Mouse (Mus musculus): Measurements from ENCODE around the gene Bglap. TPM values are rescaled to one million over a fixed set of nuclear protein-coding genes. Genes with fewer than 3 reads are reported as not detected.

Gene Bglap
- polyA plus RNA-seq, 1 experiment from 2014 or later, result not detected

DNA sequence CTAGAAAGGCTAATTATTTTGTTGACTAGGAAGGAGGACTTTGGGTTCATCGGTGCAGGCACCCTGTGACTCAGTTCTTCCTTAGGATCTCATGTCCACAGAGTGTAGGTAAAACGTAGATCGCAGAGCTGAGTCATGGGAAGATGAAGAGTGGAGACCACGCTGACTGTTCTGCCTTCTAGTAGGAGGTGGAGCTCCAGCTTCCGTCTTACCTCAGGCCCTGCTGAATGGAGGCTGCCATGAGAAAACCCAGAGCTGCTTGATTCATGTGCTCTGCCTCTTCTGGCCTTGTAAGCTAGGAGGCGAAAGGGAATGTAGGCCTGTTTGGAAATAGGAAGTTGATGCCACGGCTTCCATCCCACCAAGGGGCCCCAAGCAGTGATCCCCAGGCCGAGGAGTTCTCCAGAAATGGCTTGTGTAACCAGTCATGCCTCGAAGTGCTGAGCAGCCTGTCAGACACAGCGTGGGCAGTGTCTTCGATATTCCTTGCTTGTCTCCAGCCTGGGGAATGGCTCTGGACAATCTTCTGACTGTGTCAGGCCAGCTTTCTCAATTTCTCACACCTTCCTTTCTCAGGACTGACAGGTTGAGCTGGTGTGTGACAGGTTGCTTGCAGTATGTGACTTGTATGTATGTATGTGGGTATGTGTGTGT lies 46.8 kb downstream of the Bglap start:
- H3K4me1 ChIP-seq (replicated peaks), result peaks cover 35% of the 10 kb centered on the region
- H3K4me3 ChIP-seq, result peak overlapping the region; percentile 92
- peak overlapping the region; percentile 37 for H3K27ac ChIP-seq (ENCODE audit: poor library complexity, severe bottlenecking)
- peak overlapping the region; percentile 81 for H3K4me2 ChIP-seq
- ATAC-seq (ENCODE audit: insufficient number of reproducible peaks, low FRiP score), result peak; percentile 48; the same call in 1 of the 2 replicates
- H3K9me3 ChIP-seq (replicated peaks), result no peaks in the 10 kb centered on the region
- no peaks in the 10 kb centered on the region for H3K27me3 ChIP-seq (replicated peaks)
- 47% methylated on average over 11 of the region's 11 CpGs for WGBS
- H3K36me3 ChIP-seq, result peaks cover 15% of the 10 kb centered on the region
- peak overlapping the region; percentile 45 for H3K9ac ChIP-seq

DNA sequence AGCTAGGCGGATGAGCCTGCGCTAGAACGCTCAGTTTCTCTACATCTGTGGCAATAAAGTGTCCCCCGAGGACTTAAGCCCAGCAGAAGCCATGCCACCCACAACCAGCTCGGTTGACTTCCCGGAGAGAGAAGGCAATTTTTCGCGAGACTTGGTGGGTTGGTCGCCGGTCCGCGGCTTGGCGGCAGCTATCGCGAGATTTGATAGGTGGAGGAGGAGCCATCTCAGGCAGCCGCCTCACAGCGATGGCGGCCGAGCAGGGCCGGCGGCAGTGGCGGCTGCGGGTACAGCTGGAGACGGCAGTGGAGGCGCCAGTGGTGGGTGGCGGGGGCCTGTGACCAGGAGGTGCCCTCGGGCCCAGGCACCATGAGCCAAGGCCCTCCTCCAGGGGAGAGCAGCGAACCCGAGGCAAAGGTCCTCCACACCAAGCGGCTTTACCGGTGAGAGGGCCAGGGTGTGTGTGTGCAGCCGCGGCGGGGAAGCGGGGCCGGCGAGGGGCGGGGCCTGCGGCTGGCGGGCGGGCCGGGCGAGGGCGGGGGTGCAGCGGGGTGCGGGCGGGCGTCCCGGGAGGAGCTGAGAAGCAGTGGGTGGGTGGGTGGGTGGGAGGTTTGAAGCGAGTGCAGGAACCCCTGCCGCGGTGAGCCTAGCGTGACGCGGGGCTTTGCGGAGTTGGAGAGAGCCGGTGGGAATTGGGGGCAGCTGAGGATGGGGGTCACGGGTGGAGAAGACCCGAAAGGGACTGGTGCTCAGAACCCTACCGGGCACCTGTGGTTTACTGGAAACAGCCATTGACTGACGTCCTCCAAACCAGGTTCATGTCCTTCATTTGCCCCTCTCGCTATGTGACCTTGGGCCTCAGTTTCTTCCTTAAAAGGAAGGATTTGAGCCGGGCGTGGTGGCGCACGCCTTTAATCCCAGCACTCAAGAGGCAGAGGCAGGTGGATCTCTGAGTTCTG lies 47.9 kb downstream of the Bglap start, which contains the start of the genes Tmem79 and Smg5:
Tmem79 (minus strand) TSS at position 91 of the 956 bp plus-strand sequence.
Smg5 (plus strand) TSS at position 203 of the 956 bp plus-strand sequence.
- WGBS, result 2% methylated on average over 66 of the region's 66 CpGs
- H3K9ac ChIP-seq, result peak within 1 kb of the TSS; percentile 95

DNA sequence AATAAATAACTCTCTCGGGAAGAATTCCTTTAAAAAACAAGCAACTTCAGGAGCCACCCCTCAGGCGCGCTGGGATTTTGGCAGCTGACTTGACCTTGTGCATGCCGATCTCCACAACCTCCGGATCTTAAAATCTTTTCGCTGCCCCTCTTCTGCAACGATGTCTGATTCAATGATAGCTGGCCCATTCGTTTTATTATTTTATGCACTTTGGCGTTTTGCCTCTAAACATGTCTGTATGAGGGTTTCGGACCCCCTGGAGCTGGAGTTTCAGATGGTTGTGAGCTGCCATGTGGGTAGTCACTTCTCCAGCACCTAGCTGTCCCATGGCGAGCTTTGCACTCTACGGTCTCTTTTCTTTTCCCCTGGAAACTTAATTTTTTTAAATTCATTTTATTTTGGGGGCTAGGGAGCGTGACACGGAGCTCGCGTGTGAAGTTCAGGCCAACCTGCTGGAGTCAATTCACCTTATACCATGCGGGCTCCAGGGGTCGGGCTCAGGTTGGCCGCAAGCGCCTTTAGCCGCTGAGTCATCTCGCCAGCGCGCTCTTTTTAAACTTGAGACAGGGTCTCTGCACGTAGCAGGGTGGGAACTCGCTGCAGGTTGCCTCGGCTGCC lies 48.7 kb downstream of the Bglap start:
- Histone ChIP-seq H3K4me1 (replicated peaks) (peaks cover 35% of the 10 kb centered on the region), H3K36me3 (peaks cover 3% of the 10 kb centered on the region; the same call in 1 of the 2 replicates), H3K27ac (ENCODE audit: poor library complexity, severe bottlenecking) (peak overlapping the region; percentile 96), H3K4me2 (peak overlapping the region; percentile 81), H3K9ac (peak overlapping the region; percentile 95), H3K27me3 (replicated peaks) (no peaks in the 10 kb centered on the region), H3K9me3 (replicated peaks) (no peaks in the 10 kb centered on the region), H3K4me3 (peak overlapping the region; percentile 92)
- WGBS, result 1% methylated on average over 27 of the region's 27 CpGs
- ATAC-seq (ENCODE audit: insufficient number of reproducible peaks, low FRiP score), result peak; percentile 52

More for the DNA sequence above, 47.9 kb downstream of the Bglap start, which contains the start of the genes Tmem79 and Smg5:
- no peaks in the 10 kb centered on the region for H3K27me3 ChIP-seq (replicated peaks)
- peak within 1 kb of the TSS; percentile 92 for H3K4me3 ChIP-seq
- H3K36me3 ChIP-seq, result peaks cover 3% of the 10 kb centered on the region; the same call in 1 of the 2 replicates
- H3K4me2 ChIP-seq, result peak within 1 kb of the TSS; percentile 81
- no peaks in the 10 kb centered on the region for H3K9me3 ChIP-seq (replicated peaks)
- peak within 1 kb of the TSS; percentile 96 for H3K27ac ChIP-seq (ENCODE audit: poor library complexity, severe bottlenecking)
- peak; percentile 92 for ATAC-seq (ENCODE audit: insufficient number of reproducible peaks, low FRiP score)
- H3K4me1 ChIP-seq (replicated peaks), result peaks cover 35% of the 10 kb centered on the region

DNA sequence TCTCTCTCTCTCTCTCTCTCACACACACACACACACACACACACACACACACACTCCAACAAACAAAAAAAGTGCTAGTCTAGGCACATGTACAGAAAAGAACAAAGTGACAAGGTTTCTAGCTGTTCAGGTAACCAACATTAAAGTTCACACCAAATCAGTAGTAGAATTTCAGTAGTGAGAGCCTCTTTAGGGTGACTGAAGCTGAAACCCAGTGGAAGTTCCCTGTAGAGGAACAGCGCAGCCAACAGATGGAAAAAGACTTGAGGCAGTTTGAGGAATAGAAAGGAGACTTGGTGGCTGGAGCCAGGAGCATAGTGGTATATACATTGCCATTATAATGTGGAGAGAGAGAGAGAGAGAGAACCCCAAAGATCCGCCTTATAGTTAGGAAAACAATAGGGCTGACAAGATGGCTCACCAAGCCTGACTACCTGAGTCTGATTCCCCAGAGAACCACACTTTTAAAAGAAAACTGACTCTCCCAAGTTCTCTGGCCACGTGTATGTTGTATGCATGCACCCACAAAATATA lies 49.3 kb downstream of the Bglap start:
- Histone ChIP-seq H3K4me2 (peak overlapping the region; percentile 81), H3K9ac (peak overlapping the region; percentile 95), H3K27ac (ENCODE audit: poor library complexity, severe bottlenecking) (peak overlapping the region; percentile 96; the same call in 1 of the 2 replicates), H3K36me3 (peaks cover 7% of the 10 kb centered on the region; the same call in 1 of the 2 replicates), H3K27me3 (replicated peaks) (no peaks in the 10 kb centered on the region), H3K4me3 (peak overlapping the region; percentile 92), H3K4me1 (replicated peaks) (peaks cover 35% of the 10 kb centered on the region), H3K9me3 (replicated peaks) (no peaks in the 10 kb centered on the region)
- ATAC-seq (ENCODE audit: insufficient number of reproducible peaks, low FRiP score), result no peak
- WGBS, result 38% methylated on average over 3 of the region's 3 CpGs

DNA sequence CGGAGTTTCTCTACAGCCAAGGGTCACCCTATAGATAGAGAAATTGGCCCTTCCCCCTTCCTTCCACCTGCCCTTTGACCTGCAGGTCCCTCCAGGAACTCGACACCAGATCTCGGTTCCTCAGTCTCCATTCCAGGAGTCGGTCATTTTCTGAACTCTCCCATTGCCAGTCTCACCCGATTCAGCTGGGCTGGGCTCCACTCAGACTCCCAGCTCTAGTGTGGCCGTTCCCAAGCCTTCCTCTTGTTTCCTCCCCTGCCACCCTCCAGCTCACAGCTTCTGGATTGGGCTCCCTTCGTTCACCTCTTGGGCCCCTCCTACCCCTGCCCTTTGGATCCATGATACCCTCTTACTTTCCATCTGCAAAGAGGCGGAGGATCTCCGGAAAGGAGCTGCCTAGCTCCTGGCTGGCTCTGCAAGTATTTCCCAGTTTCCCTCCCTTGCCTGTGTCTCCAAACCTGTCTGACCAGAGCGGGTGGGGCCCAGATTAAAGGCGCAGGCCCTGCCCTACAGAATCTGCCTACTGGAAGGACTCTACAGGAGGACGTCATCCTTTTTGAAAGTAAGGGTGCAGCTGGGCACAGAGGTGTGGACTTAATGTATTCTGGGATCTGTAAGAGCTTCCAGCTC lies 50.1 kb downstream of the Bglap start:
- Histone ChIP-seq H3K27me3 (replicated peaks) (no peaks in the 10 kb centered on the region), H3K36me3 (peaks cover 13% of the 10 kb centered on the region), H3K9me3 (replicated peaks) (no peaks in the 10 kb centered on the region), H3K27ac (ENCODE audit: poor library complexity, severe bottlenecking) (no peak overlapping the region), H3K4me3 (no peak overlapping the region), H3K4me1 (replicated peaks) (peaks cover 33% of the 10 kb centered on the region), H3K9ac (peak overlapping the region; percentile 53), H3K4me2 (peak overlapping the region; percentile 81)
- WGBS, result 47% methylated on average over 12 of the region's 12 CpGs
- no peak for ATAC-seq (ENCODE audit: insufficient number of reproducible peaks, low FRiP score)

Other genes starting within 250 kb of the Bglap start
- gene Mef2d, start 242.1 kb downstream of the Bglap start, polyA plus RNA-seq (2016; fragmentation: Nextera tagmentation; extraction: Ambion mirVana), result 53.5 and 56.6 TPM in 2 replicates
- gene Rhbg, start 129.8 kb downstream of the Bglap start, polyA plus RNA-seq (2016; fragmentation: Nextera tagmentation; extraction: Ambion mirVana), result 0.19 TPM in 1 of 2 replicates, not detected in the other
- not detected in 2 replicates for gene Gm38392, start 97.3 kb downstream of the Bglap start, polyA plus RNA-seq (2016; fragmentation: Nextera tagmentation; extraction: Ambion mirVana)
- gene Tsacc, start 87.5 kb downstream of the Bglap start, polyA plus RNA-seq (2016; fragmentation: Nextera tagmentation; extraction: Ambion mirVana), result 12.7 and 15.0 TPM in 2 replicates
- gene Cct3, start 87.3 kb downstream of the Bglap start, polyA plus RNA-seq (2016; fragmentation: Nextera tagmentation; extraction: Ambion mirVana), result 426 and 439 TPM in 2 replicates
- 167 and 172 TPM in 2 replicates for gene Glmp, start 59.4 kb downstream of the Bglap start, polyA plus RNA-seq (2016; fragmentation: Nextera tagmentation; extraction: Ambion mirVana)
- gene Tmem79, start 48.3 kb downstream of the Bglap start, polyA plus RNA-seq (2016; fragmentation: Nextera tagmentation; extraction: Ambion mirVana), result 1.4 and 1.9 TPM in 2 replicates
- 53.9 and 57.5 TPM in 2 replicates for gene Smg5, start 48.2 kb downstream of the Bglap start, polyA plus RNA-seq (2016; fragmentation: Nextera tagmentation; extraction: Ambion mirVana)
- gene Paqr6, start 19.9 kb downstream of the Bglap start, polyA plus RNA-seq (2016; fragmentation: Nextera tagmentation; extraction: Ambion mirVana), result 3.6 and 4.3 TPM in 2 replicates
- 0.10 TPM in 1 of 2 replicates, not detected in the other for gene Bglap3, start 11.7 kb downstream of the Bglap start, polyA plus RNA-seq (2016; fragmentation: Nextera tagmentation; extraction: Ambion mirVana)
- not detected in 2 replicates for gene Bglap2, start 5.8 kb downstream of the Bglap start, polyA plus RNA-seq (2016; fragmentation: Nextera tagmentation; extraction: Ambion mirVana)
- gene Pmf1, start 25.9 kb upstream of the Bglap start, polyA plus RNA-seq (2016; fragmentation: Nextera tagmentation; extraction: Ambion mirVana), result 100 and 104 TPM in 2 replicates
- gene Slc25a44, start 40.7 kb upstream of the Bglap start, polyA plus RNA-seq (2016; fragmentation: Nextera tagmentation; extraction: Ambion mirVana), result 14.1 and 14.3 TPM in 2 replicates
- 0.92 and 1.3 TPM in 2 replicates for gene Sema4a, start 76.7 kb upstream of the Bglap start, polyA plus RNA-seq (2016; fragmentation: Nextera tagmentation; extraction: Ambion mirVana)
- gene Lmna, start 125.5 kb upstream of the Bglap start, polyA plus RNA-seq (2016; fragmentation: Nextera tagmentation; extraction: Ambion mirVana), result 108 and 113 TPM in 2 replicates
- gene Mex3a, start 147.9 kb upstream of the Bglap start, polyA plus RNA-seq (2016; fragmentation: Nextera tagmentation; extraction: Ambion mirVana), result 11.8 and 13.9 TPM in 2 replicates
- gene Rab25, start 163.8 kb upstream of the Bglap start, polyA plus RNA-seq (2016; fragmentation: Nextera tagmentation; extraction: Ambion mirVana), result 0.55 TPM in 1 of 2 replicates, not detected in the other
- gene Lamtor2, start 168.6 kb upstream of the Bglap start, polyA plus RNA-seq (2016; fragmentation: Nextera tagmentation; extraction: Ambion mirVana), result 108 and 114 TPM in 2 replicates
- gene Ubqln4, start 169.3 kb upstream of the Bglap start, polyA plus RNA-seq (2016; fragmentation: Nextera tagmentation; extraction: Ambion mirVana), result 46.5 and 47.9 TPM in 2 replicates
- gene Ssr2, start 191.4 kb upstream of the Bglap start, polyA plus RNA-seq (2016; fragmentation: Nextera tagmentation; extraction: Ambion mirVana), result 181 and 185 TPM in 2 replicates
- 84.5 and 91.8 TPM in 2 replicates for gene Arhgef2, start 221.5 kb upstream of the Bglap start, polyA plus RNA-seq (2016; fragmentation: Nextera tagmentation; extraction: Ambion mirVana)

All from heart, embryonic 12.5 days (tissue).